Comparison of ENCODE assay signal across 8 mouse cellular contexts in genomic region chr13:101760001-101760687, GRCm38 (mm10). TPM values are rescaled to one million over a fixed set of nuclear protein-coding genes. Genes with fewer than 3 reads are reported as not detected.
DNase-seq lines count a peak whose midpoint lies in the region; ATAC-seq and TF ChIP-seq lines count a peak whose summit lies in the region.

No protein-coding gene starts in this region.

- TF ChIP-seq POLR2A in small intestine, adult 2 months (IDR thresholded peaks at IDR 0.05; ENCODE audit: low read depth, low read length): no peak

- H3K9ac ChIP-seq in forebrain, embryonic 11.5 days (ENCODE audit: low read length): no peak overlapping the region
- H3K9ac ChIP-seq in midbrain, embryonic 13.5 days (replicated peaks): no peak overlapping the region
- no peak overlapping the region; the same call in 1 of the 2 replicates for H3K9ac ChIP-seq in heart, embryonic 16.5 days (ENCODE audit: low read length)

- H3K4me2 ChIP-seq in forebrain, embryonic 11.5 days (ENCODE audit: low read depth, low read length, severe bottlenecking): no peak overlapping the region
- no peak overlapping the region for H3K4me2 ChIP-seq in midbrain, embryonic 13.5 days (replicated peaks)
- peak overlapping the region; percentile 20 for H3K4me2 ChIP-seq in heart, embryonic 16.5 days (ENCODE audit: low read depth, low read length)

- 38% methylated on average over 8 of the region's 8 CpGs for WGBS in forebrain, embryonic 10.5 days
- WGBS in forebrain, embryonic 11.5 days: 34% methylated on average over 8 of the region's 8 CpGs
- 38% methylated on average over 8 of the region's 8 CpGs for WGBS in midbrain, embryonic 10.5 days
- 36% methylated on average over 8 of the region's 8 CpGs for WGBS in midbrain, embryonic 13.5 days
- whole genome bisulfite sequencing in heart, embryonic 16.5 days: 51% methylated on average over 8 of the region's 8 CpGs
- 20% methylated on average over 8 of the region's 8 CpGs for WGBS in small intestine, adult 2 months

- no peak overlapping the region for H3K4me3 ChIP-seq in forebrain, embryonic 10.5 days
- H3K4me3 ChIP-seq in forebrain, embryonic 11.5 days (ENCODE audit: low read depth, low read length): no peak overlapping the region
- no peak overlapping the region for H3K4me3 ChIP-seq in midbrain, embryonic 10.5 days
- H3K4me3 ChIP-seq in midbrain, embryonic 13.5 days (replicated peaks): no peak overlapping the region
- H3K4me3 ChIP-seq in heart, embryonic 16.5 days (ENCODE audit: low read length): no peak overlapping the region
- no peak overlapping the region for H3K4me3 ChIP-seq in small intestine, adult 2 months (ENCODE audit: low read depth, low read length)

- 0 out of 2 replicates have a peak, but pooled peaks cover 4% of the 10 kb centered on the region for H3K27me3 ChIP-seq in forebrain, embryonic 10.5 days (ENCODE audit: poor library complexity, severe bottlenecking)
- H3K27me3 ChIP-seq in forebrain, embryonic 11.5 days (ENCODE audit: control insufficient read depth, insufficient read depth, low read length): no peaks in the 10 kb centered on the region
- no peaks in the 10 kb centered on the region for H3K27me3 ChIP-seq in midbrain, embryonic 10.5 days (ENCODE audit: low read depth, poor library complexity, severe bottlenecking)
- H3K27me3 ChIP-seq in midbrain, embryonic 13.5 days: peaks cover 7% of the 10 kb centered on the region; the same call in 1 of the 2 replicates
- no peaks in the 10 kb centered on the region for H3K27me3 ChIP-seq in heart, embryonic 16.5 days (ENCODE audit: control insufficient read depth, insufficient read depth, low read length)
- no peaks in the 10 kb centered on the region for H3K27me3 ChIP-seq in small intestine, adult 2 months (ENCODE audit: control insufficient read depth, insufficient read depth, low read length)

- H3K27ac ChIP-seq in forebrain, embryonic 10.5 days: peak overlapping the region; percentile 51
- H3K27ac ChIP-seq in forebrain, embryonic 11.5 days (ENCODE audit: low read depth, low read length): no peak overlapping the region
- H3K27ac ChIP-seq in midbrain, embryonic 10.5 days (replicated peaks): peak overlapping the region; percentile 34; the same call in 1 of the 2 replicates
- no peak overlapping the region for H3K27ac ChIP-seq in midbrain, embryonic 13.5 days
- H3K27ac ChIP-seq in heart, embryonic 16.5 days (ENCODE audit: low read length): peak overlapping the region; percentile 57
- 0 out of 2 replicates have a peak overlapping the region, but pooled peaks have one; percentile 38 for H3K27ac ChIP-seq in small intestine, adult 2 months (ENCODE audit: insufficient read depth, low read depth, low read length)

- no peaks in the 10 kb centered on the region for H3K9me3 ChIP-seq in forebrain, embryonic 10.5 days
- H3K9me3 ChIP-seq in forebrain, embryonic 11.5 days (ENCODE audit: control insufficient read depth, low read length): no peaks in the 10 kb centered on the region
- H3K9me3 ChIP-seq in midbrain, embryonic 10.5 days (replicated peaks): no peaks in the 10 kb centered on the region
- H3K9me3 ChIP-seq in midbrain, embryonic 13.5 days: no peaks in the 10 kb centered on the region
- H3K9me3 ChIP-seq in heart, embryonic 16.5 days (replicated peaks; ENCODE audit: control insufficient read depth, low read length): no peaks in the 10 kb centered on the region

- H3K4me1 ChIP-seq in forebrain, embryonic 10.5 days: peaks cover 74% of the 10 kb centered on the region
- peaks cover 11% of the 10 kb centered on the region for H3K4me1 ChIP-seq in forebrain, embryonic 11.5 days (replicated peaks; ENCODE audit: control insufficient read depth, insufficient read depth, low read length)
- peaks cover 66% of the 10 kb centered on the region for H3K4me1 ChIP-seq in midbrain, embryonic 10.5 days
- H3K4me1 ChIP-seq in midbrain, embryonic 13.5 days (replicated peaks): peaks cover 67% of the 10 kb centered on the region
- H3K4me1 ChIP-seq in heart, embryonic 16.5 days (ENCODE audit: control insufficient read depth, insufficient read depth, low read length): peaks cover 73% of the 10 kb centered on the region
- peaks cover 41% of the 10 kb centered on the region for H3K4me1 ChIP-seq in small intestine, adult 2 months (ENCODE audit: control insufficient read depth, insufficient read depth, insufficient read length, low read length)

- peaks cover 24% of the 10 kb centered on the region for H3K36me3 ChIP-seq in forebrain, embryonic 10.5 days (replicated peaks)
- no peaks in the 10 kb centered on the region; the same call in 1 of the 2 replicates for H3K36me3 ChIP-seq in forebrain, embryonic 11.5 days (ENCODE audit: control insufficient read depth, insufficient read depth, low read length)
- H3K36me3 ChIP-seq in midbrain, embryonic 10.5 days: peaks cover 25% of the 10 kb centered on the region
- H3K36me3 ChIP-seq in midbrain, embryonic 13.5 days: peaks cover 24% of the 10 kb centered on the region
- H3K36me3 ChIP-seq in heart, embryonic 16.5 days (ENCODE audit: control insufficient read depth, insufficient read depth): peaks cover 17% of the 10 kb centered on the region; the same call in 1 of the 2 replicates
- H3K36me3 ChIP-seq in small intestine, adult 2 months (ENCODE audit: control insufficient read depth, insufficient read depth, low read length): peaks cover 16% of the 10 kb centered on the region

- ATAC-seq in forebrain, embryonic 11.5 days (replicated peaks; ENCODE audit: low FRiP score): no peak
- ATAC-seq in midbrain, embryonic 13.5 days: no peak
- ATAC-seq in heart, embryonic 16.5 days (replicated peaks; ENCODE audit: extremely low read depth, insufficient read depth, low FRiP score): no peak

- peak; percentile 34 for DNase-seq in forebrain, embryonic 10.5 days (ENCODE audit: extremely low spot score, low spot score)
- no peak for DNase-seq in forebrain, embryonic 11.5 days (ENCODE audit: low spot score)
- no peak for DNase-seq in midbrain, embryonic 10.5 days (ENCODE audit: low spot score)
- DNase-seq in yolk sac, embryonic 10.5 days (ENCODE audit: low spot score): no peak
- no peak for DNase-seq in frontal cortex, postnatal 25 days (ENCODE audit: low spot score in 2 of 2)

- TF ChIP-seq CTCF in small intestine, adult 2 months (IDR thresholded peaks at IDR 0.05; ENCODE audit: extremely low read depth, insufficient read length, insufficient replicate concordance, low read depth, low read length): no peak

RNA-seq across cellular contexts. Expression of gene Pik3r1, which starts 7.9 kb away (rescaled TPM):
- polyA plus RNA-seq in forebrain, embryonic 10.5 days (2016; fragmentation: Nextera tagmentation; extraction: Ambion mirVana): 11.5 and 12.5 TPM in 2 replicates
- polyA plus RNA-seq in forebrain, embryonic 11.5 days (2014; fragmentation: Nextera tagmentation; extraction: Ambion mirVana): 16.5 and 18.3 TPM in 2 replicates
- 14.8 and 16.4 TPM in 2 replicates for polyA plus RNA-seq in midbrain, embryonic 10.5 days (2016; fragmentation: Nextera tagmentation; extraction: Ambion mirVana)
- 34.1 and 36.9 TPM in 2 replicates for polyA plus RNA-seq in midbrain, embryonic 13.5 days (2015; fragmentation: Nextera tagmentation; extraction: Ambion mirVana)
- polyA plus RNA-seq in heart, embryonic 16.5 days (2015; fragmentation: Nextera tagmentation; extraction: Ambion mirVana): 23.1 and 24.9 TPM in 2 replicates
- 5.7 and 11.4 TPM in 2 replicates for polyA plus RNA-seq in small intestine, adult 2 months (2012; rRNA removed)

Comparison
In these comparisons a context has a peak if more than half of its experiments do, and no peak if none do; other contexts are left out.
1. H3K27ac ChIP-seq: peak in forebrain, embryonic 10.5 days (single experiment), midbrain, embryonic 10.5 days (single experiment), heart, embryonic 16.5 days (single experiment) and small intestine, adult 2 months (single experiment); none in forebrain, embryonic 11.5 days (single experiment) and midbrain, embryonic 13.5 days (single experiment).